Mouse (Mus musculus) mesoderm, embryonic 11.5 days (tissue): ENCODE measurements around the gene Lrrc74a.

Experiments used
- DNase-seq: peaks from one replicate; pipeline ENCODE4 v3.0.0-alpha.2; 2012; ENCODE audit warnings: low read depth, low spot score

Lrrc74a gene

GRCm38 (mm10) chr12:86719961-86720639, 14.1 kb upstream of the Lrrc74a start:
- DNase-seq = no peak

- no peak for DNase-seq
Measured at GRCm38 (mm10) chr12:86721453-86721852, 12.7 kb upstream of the Lrrc74a start.

- DNase-seq = no peak
Measured at GRCm38 (mm10) chr12:86724300-86724699, 9.9 kb upstream of the Lrrc74a start.

- DNase-seq = peak; percentile 32
Measured at GRCm38 (mm10) chr12:86725706-86726105, 8.5 kb upstream of the Lrrc74a start.

- peak; percentile 97 for DNase-seq
Measured at GRCm38 (mm10) chr12:86726120-86726640, 8.0 kb upstream of the Lrrc74a start, which contains the start of gene Angel1. Gene Angel1, minus strand, starts transcription at chr12:86726460.

- no peak for DNase-seq
Measured at GRCm38 (mm10) chr12:86761036-86761435, 26.9 kb downstream of the Lrrc74a start.

GRCm38 (mm10) chr12:86764060-86764459, 29.9 kb downstream of the Lrrc74a start:
- DNase-seq = no peak

GRCm38 (mm10) chr12:86766467-86766866, 32.3 kb downstream of the Lrrc74a start:
- DNase-seq = no peak

- DNase-seq = peak; percentile 77
Measured at GRCm38 (mm10) chr12:86767868-86768631, 33.9 kb downstream of the Lrrc74a start.

GRCm38 (mm10) chr12:86768986-86769580, 34.9 kb downstream of the Lrrc74a start:
- DNase-seq = peak; percentile 81

- no peak for DNase-seq
Measured at GRCm38 (mm10) chr12:86769819-86770218, 35.6 kb downstream of the Lrrc74a start.

- DNase-seq = no peak
Measured at GRCm38 (mm10) chr12:86770261-86770670, 36.1 kb downstream of the Lrrc74a start.

- DNase-seq = no peak
Measured at GRCm38 (mm10) chr12:86770927-86771326, 36.8 kb downstream of the Lrrc74a start.

GRCm38 (mm10) chr12:86771823-86772427, 37.8 kb downstream of the Lrrc74a start:
- DNase-seq = peak; percentile 95

- DNase-seq = no peak
Measured at GRCm38 (mm10) chr12:86772551-86772950, 38.4 kb downstream of the Lrrc74a start.

GRCm38 (mm10) chr12:86775561-86776280, 41.6 kb downstream of the Lrrc74a start:
- DNase-seq = no peak

- DNase-seq = no peak
Measured at GRCm38 (mm10) chr12:86776341-86776860, 42.2 kb downstream of the Lrrc74a start.

GRCm38 (mm10) chr12:86778531-86778930, 44.4 kb downstream of the Lrrc74a start:
- no peak for DNase-seq

- peak; percentile 31 for DNase-seq
Measured at GRCm38 (mm10) chr12:86779206-86779989, 45.2 kb downstream of the Lrrc74a start.

- DNase-seq = no peak
Measured at GRCm38 (mm10) chr12:86781654-86782202, 47.6 kb downstream of the Lrrc74a start.
